Mouse (Mus musculus) neural tube, embryonic 11.5 days (tissue): ENCODE data around the gene Ing1. TPM values are rescaled to one million over a fixed set of nuclear protein-coding genes. Genes with fewer than 3 reads are reported as not detected.

Experiments
- polyA plus RNA-seq: library from polyadenylated mRNA; unstranded; fragments of >200 nt; fragmentation: Nextera tagmentation; extraction: Ambion mirVana; gene quantifications from 2 replicates; pipeline ENCODE4 v1.2.1, GENCODE M21; 2014

Ing1 gene
- polyA plus RNA-seq, 1 experiment from 2014 or later = 47.7 TPM

Other genes starting within 250 kb of the Ing1 start
- gene Col4a2, start 242.8 kb upstream of the Ing1 start, polyA plus RNA-seq = 34.9 and 36.2 TPM in 2 replicates
- gene Col4a1, start 242.7 kb upstream of the Ing1 start, polyA plus RNA-seq = 125 and 130 TPM in 2 replicates
- 0.95 and 1.5 TPM in 2 replicates for gene Rab20, start 76.9 kb upstream of the Ing1 start, polyA plus RNA-seq
- gene Naxd, start 58.1 kb upstream of the Ing1 start, polyA plus RNA-seq = 108 TPM in 2 replicates
- gene Cars2, start 4.8 kb upstream of the Ing1 start, polyA plus RNA-seq = 19.1 and 20.1 TPM in 2 replicates
- gene Ankrd10, start 80.2 kb downstream of the Ing1 start, polyA plus RNA-seq = 109 TPM in 2 replicates
- not detected in 2 replicates for gene 1700016D06Rik, start 145.5 kb downstream of the Ing1 start, polyA plus RNA-seq
- 66.5 and 71.1 TPM in 2 replicates for gene Arhgef7, start 172.2 kb downstream of the Ing1 start, polyA plus RNA-seq